Mouse (Mus musculus) brain, embryonic 14.5 days (tissue): Measurements from ENCODE around the gene Cnot4.

Source experiments
- CTCF ChIP-seq: fragments of 200-500 bp; IDR thresholded peaks from 2 replicates; pipeline ENCODE4 v1.5.1; 2012; ENCODE audit warnings: inconsistent platforms, mild to moderate bottlenecking, moderate library complexity, borderline replicate concordance; ENCODE audit not compliant: insufficient read depth, insufficient read length; ENCODE audit errors: extremely low read depth
- POLR2A ChIP-seq: fragments of 200-500 bp; IDR thresholded peaks from 2 replicates; pipeline ENCODE4 v1.6.1; 2012; ENCODE audit warnings: mild to moderate bottlenecking, inconsistent platforms, borderline replicate concordance; ENCODE audit not compliant: poor library complexity, insufficient read depth, insufficient read length, severe bottlenecking; ENCODE audit errors: extremely low read depth

GRCm38 (mm10) chr6:35033341-35033740, 100.2 kb downstream of the Cnot4 start:
- no peak for TF ChIP-seq CTCF
- TF ChIP-seq POLR2A: no peak
